Mouse (Mus musculus): ENCODE results near the gene Rnaseh1. TPM values are rescaled to one million over a fixed set of nuclear protein-coding genes. Genes with fewer than 3 reads are reported as not detected.

Gene Rnaseh1
- 4.5 TPM for polyA plus RNA-seq (2014; fragmentation: Illumina TruSeq; extraction: RNeasy Lipid Tissue Mini Kit (QIAGEN cat#74804); ENCODE audit: low read depth, low replicate concordance)

GRCm38 (mm10) chr12:28649141-28650110 is at the start of gene Rnaseh1:
Gene Rnaseh1, plus strand, starts transcription at chr12:28649602.

GRCm38 (mm10) chr12:28623195-28623594 is 26.2 kb upstream of the Rnaseh1 start, which contains the start of gene Colec11:
Gene Colec11, minus strand, starts transcription at chr12:28623377.

GRCm38 (mm10) chr12:28635535-28636476 is 13.6 kb upstream of the Rnaseh1 start, which contains the start of gene Rps7:
Gene Rps7, minus strand, starts transcription at chr12:28635953.

GRCm38 (mm10) chr12:28675121-28675924 is 25.9 kb downstream of the Rnaseh1 start, which contains the start of gene Adi1:
Gene Adi1, plus strand, starts transcription at chr12:28675231.

Other genes starting within 250 kb of the Rnaseh1 start
- not detected for gene Dcdc2c, start 97.2 kb upstream of the Rnaseh1 start, polyA plus RNA-seq (2014; fragmentation: Illumina TruSeq; extraction: RNeasy Lipid Tissue Mini Kit (QIAGEN cat#74804); ENCODE audit: low read depth, low replicate concordance)
- not detected for gene Allc, start 67.1 kb upstream of the Rnaseh1 start, polyA plus RNA-seq (2014; fragmentation: Illumina TruSeq; extraction: RNeasy Lipid Tissue Mini Kit (QIAGEN cat#74804); ENCODE audit: low read depth, low replicate concordance)
- gene Colec11, start 26.2 kb upstream of the Rnaseh1 start, polyA plus RNA-seq (2014; fragmentation: Illumina TruSeq; extraction: RNeasy Lipid Tissue Mini Kit (QIAGEN cat#74804); ENCODE audit: low read depth, low replicate concordance) = not detected
- 1,000 TPM for gene Rps7, start 13.6 kb upstream of the Rnaseh1 start, polyA plus RNA-seq (2014; fragmentation: Illumina TruSeq; extraction: RNeasy Lipid Tissue Mini Kit (QIAGEN cat#74804); ENCODE audit: low read depth, low replicate concordance)
- gene Adi1, start 25.6 kb downstream of the Rnaseh1 start, polyA plus RNA-seq (2014; fragmentation: Illumina TruSeq; extraction: RNeasy Lipid Tissue Mini Kit (QIAGEN cat#74804); ENCODE audit: low read depth, low replicate concordance) = 75.9 TPM
- gene Trappc12, start 100.9 kb downstream of the Rnaseh1 start, polyA plus RNA-seq (2014; fragmentation: Illumina TruSeq; extraction: RNeasy Lipid Tissue Mini Kit (QIAGEN cat#74804); ENCODE audit: low read depth, low replicate concordance) = 14.1 TPM
- 1.5 TPM for gene Eipr1, start 102.2 kb downstream of the Rnaseh1 start, polyA plus RNA-seq (2014; fragmentation: Illumina TruSeq; extraction: RNeasy Lipid Tissue Mini Kit (QIAGEN cat#74804); ENCODE audit: low read depth, low replicate concordance)

Data from sigmoid colon, adult 10 weeks (tissue).